Mouse (Mus musculus) gastrocnemius, postnatal 36 days (tissue): ENCODE measurements at regions not wholly inside any gene's neighbourhood (a gene's known extent, or its start where the extent isn't known, plus 50 kb on each side); places are given as distances from the start of the nearest gene placed in this dataset.

Experiments used
- DNase-seq, 2 experiments: peaks; one replicate each; pipeline ENCODE4 v3.0.0; 2022
- intact Hi-C: fragments of 180-260 bp; cut with DNase I; formaldehyde crosslinking; loops from one replicate; pipeline ENCODE4 v1.15.1; 2025

DNA sequence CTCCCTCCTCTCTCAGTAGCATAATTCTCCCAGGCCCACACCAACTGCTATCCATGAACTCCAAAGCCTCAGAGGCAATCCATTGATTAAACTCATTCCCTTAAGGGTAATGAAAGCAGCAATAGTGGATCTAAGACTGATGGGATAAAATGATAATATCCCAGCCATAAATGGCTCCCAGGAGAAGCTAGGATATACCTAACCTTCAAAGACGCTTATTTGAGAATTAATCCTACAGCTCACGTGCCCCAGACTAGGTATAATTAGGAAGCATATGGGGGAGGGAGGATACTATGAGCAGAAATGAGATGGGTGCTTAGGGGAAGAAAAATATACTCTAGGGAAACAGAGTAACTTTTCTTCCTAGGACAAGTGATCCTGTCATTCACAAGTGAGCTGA lies 52.8 kb upstream of the Rnf32 start:
- intact Hi-C loops, result no loop called here
- DNase-seq, result no peak

DNA sequence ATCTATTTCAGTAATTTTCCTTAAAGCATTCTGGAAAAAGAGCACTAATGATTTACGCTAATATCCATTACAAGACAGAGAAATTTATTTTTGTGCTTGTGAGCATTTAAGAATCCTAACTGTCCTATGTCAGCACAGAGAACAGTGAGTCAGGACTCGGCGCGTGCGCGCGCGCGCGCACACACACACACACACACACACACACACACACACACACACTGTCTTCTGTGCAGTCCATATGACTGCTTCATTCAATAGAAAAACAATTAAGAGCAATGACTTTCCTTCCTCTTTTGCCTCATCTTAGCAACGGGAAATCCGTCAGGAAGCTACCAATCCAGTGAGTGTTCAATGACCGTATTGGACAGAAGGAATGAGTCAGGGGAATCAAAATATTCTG lies 53.3 kb upstream of the Rnf32 start:
- no peak for DNase-seq
- intact Hi-C loops, result no loop called here

DNA sequence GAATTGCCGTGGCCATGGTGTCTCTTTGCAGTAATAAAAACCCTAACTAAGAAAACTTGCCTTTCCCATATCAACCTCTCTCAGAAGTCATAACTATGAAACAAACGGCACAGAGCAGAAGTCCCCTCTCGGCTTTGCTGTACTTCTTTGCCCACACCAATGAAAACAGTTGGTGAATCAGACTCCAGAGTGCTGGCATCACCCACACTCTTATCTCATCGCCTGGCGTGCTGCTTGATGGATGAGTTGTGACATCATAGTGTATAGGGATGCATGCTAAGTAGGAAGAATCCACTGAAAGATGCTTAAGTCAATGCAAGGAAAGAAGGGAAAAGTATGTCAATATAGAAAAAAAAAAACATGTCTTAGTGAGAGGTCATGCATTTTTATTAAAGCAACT lies 58.3 kb upstream of the Rnf32 start:
- DNase-seq, result no peak
- intact Hi-C loops, result no loop called here

DNA sequence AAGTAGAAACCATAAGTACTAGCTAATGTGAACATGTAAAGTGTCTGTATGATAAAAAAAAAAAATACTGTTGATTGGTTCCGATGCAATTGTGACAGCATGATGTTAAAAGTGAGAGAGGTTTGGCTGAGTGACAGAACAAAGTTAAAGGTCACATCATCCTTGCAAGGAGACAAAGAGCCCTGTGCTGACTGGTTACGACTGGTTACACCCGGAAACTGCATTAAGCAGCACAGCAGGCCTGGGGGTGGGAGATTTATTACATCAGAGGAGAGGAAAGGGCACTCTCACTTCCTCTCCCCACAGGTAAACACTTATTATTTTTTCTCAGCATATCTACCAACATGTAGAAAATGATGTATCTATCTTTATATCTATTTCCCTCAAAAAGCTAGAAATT lies 63.5 kb upstream of the Rnf32 start:
- DNase-seq, result no peak
- intact Hi-C loops, result no loop called here

DNA sequence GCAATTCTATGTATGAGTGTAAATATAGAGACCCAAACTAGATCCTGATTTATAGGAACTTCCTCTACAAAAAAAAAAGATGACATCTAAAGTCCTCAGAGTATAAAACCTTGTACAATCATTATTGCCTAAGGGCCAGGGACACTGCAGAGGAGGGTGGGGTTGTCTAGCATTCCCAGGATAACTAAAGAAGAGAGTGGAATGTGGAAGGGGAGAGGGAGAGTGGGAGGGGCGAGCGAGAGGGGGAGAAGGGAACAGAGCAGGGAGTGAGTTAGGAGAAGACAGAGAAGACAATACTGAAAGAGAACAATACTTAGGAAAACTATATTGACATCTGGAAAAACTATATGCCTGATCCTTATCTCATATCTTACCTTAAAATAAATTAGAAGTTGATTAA lies 64.0 kb upstream of the Rnf32 start:
- intact Hi-C loops, result no loop called here
- no peak for DNase-seq

DNA sequence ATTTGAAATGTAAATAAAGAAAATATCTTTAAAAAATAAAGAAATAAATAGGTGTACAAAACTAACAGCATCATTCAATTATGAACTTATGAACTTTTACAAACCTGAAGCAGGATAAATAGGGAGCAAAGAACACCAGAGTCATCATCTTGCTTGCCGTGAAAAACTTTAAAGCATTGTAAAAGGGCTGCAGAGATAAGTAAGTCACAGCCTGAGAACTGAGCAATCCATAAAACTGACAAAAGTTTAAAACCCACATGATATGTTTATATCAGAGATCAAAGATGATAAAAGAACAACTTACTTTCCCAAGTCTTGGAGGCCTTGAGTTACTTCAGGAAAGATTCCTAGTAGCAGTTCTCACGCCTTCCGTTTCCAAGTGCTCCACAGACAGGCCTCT lies 66.1 kb upstream of the Rnf32 start:
- intact Hi-C loops, result no loop called here
- DNase-seq, result no peak

DNA sequence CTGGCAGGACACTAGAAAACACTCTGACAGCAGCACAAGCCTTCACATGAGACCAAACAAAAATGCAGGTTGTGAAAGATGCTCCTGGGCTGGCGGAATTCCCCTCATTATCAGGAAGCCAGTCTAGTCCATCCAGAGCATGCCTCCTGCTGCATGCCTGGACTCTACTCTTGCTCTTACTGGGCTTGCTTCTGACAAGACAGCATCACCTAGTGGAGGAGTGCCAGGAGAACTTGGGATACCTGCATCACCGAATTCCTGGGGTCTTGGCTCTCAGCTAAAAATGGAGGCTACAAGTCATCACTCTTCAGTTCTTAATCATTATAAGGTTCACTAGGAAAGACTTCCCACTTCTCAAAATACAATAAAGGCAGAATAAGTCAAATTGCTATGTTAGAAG lies 78.8 kb upstream of the Rnf32 start:
- DNase-seq, result no peak

DNA sequence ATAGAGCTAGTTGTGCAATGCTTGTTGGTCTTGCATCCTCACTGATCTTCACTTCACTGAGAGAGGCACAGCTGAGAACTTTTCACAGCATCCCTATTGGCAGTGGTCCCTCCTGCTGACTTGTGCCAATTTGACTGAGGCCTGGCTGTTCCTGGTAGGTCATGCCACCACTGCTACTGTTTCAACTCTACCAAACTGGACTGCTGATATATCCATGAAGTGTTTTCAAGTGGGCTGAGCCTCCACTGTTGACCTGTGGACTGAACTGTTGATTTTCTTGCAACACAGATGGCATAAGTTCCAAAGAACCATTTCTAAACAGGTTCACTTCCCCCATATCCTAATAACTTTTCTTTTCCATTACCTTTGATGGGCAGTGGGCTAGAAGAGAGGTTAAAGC lies 83.3 kb upstream of the Rnf32 start:
- no peak for DNase-seq
- intact Hi-C loops, result no loop called here

More for the DNA sequence above, 78.8 kb upstream of the Rnf32 start:
- intact Hi-C loops, result no loop called here

DNA sequence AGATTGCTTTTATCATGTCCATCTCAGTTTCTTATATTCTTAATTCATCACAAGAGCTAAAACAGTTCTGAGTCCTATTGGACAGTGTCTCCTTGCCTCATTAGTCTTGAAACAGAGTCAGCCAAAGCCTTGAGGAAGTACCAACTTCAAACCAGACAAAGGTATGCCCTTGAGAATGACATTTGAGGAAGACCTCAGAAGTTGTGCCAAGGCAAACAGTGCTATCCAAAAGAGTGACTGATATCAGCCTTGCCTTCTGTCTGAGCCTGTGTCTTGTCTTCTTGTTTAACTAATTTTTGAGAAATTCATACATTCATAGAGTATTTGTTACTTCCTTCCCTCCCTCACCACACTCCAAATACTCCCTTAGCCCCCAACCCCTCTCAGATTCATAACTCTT lies 88.5 kb upstream of the Rnf32 start:
- DNase-seq, result no peak
- intact Hi-C loops, result no loop called here

DNA sequence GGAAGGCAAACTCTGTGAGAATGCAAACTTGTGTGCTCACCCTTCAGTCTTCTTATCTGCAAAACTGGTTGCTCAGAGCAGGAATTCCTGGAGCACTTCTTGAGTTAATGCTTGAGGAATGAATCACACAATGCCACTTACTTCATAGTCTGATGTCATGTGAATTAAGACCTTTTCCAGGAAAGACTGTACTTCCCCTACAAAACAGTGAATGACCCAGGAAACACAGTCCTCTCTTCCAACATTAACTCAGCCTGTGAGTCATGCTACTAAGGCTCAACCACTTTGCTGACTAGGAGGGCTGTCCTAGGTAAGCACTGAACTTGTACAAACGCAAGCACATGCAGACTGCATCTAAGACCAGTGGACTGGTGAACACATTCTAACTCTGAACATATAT lies 112.5 kb upstream of the Rnf32 start:
- no peak for DNase-seq
- intact Hi-C loops, result no loop called here

DNA sequence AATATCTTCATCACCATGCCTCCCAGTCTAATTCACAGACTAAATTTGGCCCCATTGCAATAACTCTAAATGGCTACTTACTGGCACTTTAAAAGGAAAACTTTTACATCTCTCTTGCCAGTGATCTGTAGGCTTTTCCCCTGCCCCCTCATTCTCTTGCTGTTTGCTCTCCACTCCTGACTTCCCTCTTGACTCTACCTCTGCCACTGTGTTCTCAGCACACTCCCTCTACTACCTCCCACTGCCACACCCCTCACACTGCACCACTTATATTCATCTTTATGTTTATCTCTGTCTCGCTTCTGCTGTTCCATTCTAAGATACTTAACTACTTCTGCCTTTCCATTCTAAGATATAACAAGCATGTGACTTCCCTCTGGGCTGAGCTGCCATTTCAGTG lies 141.4 kb upstream of the Rnf32 start:
- intact Hi-C loops, result no loop called here
- DNase-seq, result no peak

DNA sequence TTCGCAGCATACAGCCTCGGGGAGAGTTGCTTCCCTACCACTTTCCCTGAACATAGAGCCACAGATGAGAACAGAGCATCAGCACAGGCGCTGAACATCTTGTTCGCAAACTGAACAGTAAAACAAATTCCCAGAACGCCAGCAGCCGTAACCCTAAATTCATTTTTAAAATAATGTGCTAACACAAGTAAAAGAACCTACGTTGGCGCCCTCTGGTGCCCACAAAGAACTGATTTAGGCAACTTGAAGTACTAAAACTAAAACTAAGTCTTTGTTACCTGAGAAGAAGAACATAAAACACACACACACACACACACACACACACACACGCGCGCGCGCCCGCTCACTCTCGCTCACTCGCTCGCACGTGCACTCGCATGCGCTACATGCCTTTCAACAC lies 159.2 kb upstream of the Rnf32 start:
- intact Hi-C loops, result loop anchor here (10.0 kb wide), 1 partner anchor 582 kb away; no protein-coding TSS in a partner anchor
- DNase-seq, result no peak

DNA sequence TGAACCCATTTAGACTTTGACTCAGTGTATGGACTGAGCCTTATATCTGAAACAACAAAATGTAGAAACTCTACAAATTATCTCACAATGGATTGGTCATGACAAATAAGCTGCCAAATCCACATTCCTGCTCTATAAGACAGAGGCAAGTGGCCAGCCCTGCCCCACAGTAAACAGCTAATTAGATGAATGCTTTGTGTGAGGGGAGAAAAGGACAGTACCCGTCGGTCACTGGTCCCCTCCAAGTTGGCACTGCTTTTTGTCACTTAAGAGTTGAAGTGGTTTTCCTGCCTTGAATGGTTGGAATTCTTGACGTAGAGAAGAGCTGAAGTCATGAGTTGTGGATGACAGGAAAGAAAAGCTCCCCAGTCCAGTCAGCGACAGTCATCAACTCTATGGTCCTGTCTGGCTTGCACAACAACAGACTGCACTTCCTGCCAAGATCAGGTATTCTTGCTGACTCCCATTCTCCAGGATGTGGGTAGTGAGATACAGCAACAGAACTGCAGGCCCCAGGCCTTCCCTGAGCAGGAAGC lies 162.3 kb upstream of the Rnf32 start:
- intact Hi-C loops, result loop anchor here (10.0 kb wide), 1 partner anchor 579 kb away; no protein-coding TSS in a partner anchor
- DNase-seq, result no peak

DNA sequence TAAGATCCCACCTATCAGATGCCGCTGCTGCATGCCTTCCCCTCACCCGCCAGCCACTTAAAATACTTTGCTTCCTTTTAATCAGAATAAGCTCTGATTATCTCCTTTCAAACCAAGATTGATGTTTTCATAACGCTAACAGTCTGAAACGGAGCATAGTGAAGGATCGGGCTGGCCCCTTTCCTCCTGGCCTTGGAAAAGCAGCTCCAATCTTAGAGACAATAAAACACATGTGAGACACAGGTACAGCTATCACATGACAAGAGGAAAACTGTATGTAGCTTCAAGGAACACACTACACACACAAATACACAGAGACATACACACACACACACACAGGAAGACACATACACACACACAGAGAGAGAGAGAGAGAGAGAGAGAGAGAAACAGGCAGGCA lies 165.3 kb upstream of the Rnf32 start:
- intact Hi-C loops, result loop anchor here (10.0 kb wide), 1 partner anchor 576 kb away; no protein-coding TSS in a partner anchor
- no peak for DNase-seq

DNA sequence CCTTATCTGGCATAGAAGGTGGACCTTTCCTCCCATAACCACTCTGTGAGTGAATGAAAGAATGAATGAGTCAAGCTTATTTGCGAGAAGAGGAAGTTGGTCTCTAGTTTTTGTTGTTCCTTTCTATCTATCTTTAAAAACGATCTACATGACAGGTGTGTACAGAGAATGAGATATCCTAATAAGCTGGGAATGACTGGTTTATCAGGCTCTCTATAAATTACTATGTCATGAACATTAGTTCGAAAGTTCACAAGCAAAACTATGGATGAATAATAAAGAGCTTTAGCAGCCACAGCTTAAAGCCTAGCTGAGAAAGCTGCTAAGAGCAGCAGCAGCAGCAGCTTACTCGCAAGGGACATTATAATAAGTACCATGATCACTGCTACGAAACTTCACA lies 165.8 kb upstream of the Rnf32 start:
- intact Hi-C loops, result loop anchor here (10.0 kb wide), 1 partner anchor 575 kb away; no protein-coding TSS in a partner anchor
- DNase-seq, result no peak

DNA sequence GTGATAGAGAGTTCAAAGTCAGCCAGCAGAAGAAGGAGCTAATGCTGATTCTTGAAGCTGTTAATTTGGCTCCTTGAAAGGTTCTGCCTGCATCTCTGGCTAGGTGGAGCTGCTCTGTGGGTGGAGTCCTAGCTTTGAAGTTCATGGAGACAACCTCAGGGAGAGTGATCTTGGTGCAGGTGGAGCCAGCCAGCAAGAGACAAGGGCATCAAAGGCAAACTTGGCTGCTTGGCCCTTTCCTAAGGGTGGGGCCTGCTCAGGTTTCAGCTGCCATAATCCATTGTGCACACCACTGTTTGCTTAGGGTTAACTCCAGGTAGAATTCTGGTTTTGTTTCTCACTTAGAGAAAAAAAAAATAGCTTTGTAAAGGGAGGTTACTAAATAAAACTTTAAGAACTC lies 170.7 kb upstream of the Rnf32 start:
- DNase-seq, result no peak
- intact Hi-C loops, result no loop called here

DNA sequence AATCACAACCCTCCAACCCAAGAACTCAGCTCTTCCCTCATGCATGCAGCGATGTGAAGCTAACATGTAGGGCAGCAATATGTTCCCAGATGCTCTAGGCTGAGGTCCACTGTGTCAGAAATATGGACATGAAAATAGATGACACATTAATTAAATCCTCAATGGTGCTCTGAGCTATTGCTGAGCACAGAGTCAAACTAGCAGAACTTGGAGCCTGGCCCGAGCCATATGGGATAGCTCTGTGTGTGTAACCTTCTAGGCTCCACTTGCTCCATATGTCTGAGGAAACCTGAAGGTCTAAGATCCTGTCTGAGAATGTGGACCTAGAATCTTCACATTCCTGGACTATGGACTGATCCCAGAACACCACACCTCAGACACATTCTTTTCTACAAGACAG lies 203.0 kb upstream of the Rnf32 start:
- intact Hi-C loops, result no loop called here
- DNase-seq, result no peak

DNA sequence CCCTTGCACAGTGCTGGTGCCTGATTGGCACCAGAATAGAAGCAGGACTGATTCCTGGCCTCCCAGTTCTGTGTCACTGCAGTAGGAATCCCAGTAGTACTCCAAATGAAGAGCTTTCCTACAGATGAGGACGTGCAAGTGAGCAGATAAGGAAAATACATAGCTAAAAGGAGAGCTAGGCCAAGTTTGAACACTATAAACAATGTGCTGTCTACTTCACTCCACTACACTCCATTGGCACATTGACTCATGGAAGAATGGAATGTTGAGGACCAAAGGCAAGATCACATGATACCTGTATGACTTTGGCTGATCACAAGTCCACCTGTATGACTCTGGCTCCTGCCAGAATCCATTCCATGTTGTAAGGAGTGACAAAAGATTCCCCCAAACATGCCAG lies 215.9 kb upstream of the Rnf32 start:
- intact Hi-C loops, result no loop called here
- no peak for DNase-seq

DNA sequence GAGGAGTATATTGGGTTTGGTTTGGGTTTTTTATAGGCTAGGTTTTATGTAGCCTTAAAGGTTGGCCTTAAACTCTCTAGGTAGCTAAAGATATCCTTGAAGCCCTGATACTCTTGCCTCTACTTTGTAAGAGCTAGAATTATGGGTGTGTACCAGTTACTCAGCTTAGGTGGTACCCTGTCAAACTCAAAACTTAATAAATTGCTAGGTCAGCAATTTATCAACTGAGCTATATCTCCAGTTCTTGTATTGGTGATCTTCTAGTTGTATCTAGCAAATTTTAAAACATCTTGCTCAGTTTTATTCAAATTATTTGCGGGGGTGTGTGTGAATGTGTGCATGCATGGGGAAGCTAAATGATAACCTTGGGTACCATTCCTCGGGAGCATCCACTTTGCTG lies 225.4 kb upstream of the Rnf32 start:
- DNase-seq, result no peak
- intact Hi-C loops, result no loop called here

DNA sequence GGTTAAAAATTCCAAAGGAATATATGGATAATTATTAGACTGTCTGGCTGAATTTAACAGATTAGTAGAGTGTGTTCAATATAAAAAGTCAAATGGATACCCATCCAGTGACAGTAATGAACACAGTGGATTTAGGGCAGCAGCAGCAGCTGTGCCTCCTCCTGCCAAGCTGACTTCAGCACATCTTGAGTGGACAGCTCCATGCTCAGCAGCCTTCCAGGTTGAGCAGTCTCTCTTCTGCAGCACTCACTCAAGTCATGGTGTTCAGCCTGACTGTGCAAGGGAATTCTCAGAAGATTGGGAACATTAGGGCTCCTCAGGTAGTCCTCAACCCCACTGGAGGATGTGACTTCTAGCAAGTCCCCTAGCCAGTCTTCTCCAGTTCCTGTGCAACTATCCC lies 240.8 kb upstream of the Rnf32 start:
- intact Hi-C loops, result no loop called here
- no peak for DNase-seq

DNA sequence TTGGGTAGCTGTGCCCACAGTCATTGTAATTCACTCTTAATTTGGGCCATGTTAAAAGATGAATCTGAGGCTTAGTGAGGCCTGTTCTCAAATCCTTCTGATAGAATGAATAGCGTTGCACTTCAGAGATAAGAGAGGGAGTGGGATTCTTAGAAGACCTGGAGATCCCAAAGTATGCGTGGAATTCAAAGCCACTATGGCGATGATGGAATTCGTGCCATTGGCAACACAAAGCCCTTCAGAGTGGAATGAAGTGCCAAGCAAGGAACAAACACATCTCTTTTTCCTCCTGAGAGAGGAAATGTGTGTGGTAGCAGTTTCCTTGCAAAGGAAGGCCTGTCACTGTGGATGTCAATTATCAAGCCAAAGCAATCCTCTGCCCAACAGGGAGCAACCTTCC lies 248.3 kb upstream of the Rnf32 start:
- intact Hi-C loops, result no loop called here

DNA sequence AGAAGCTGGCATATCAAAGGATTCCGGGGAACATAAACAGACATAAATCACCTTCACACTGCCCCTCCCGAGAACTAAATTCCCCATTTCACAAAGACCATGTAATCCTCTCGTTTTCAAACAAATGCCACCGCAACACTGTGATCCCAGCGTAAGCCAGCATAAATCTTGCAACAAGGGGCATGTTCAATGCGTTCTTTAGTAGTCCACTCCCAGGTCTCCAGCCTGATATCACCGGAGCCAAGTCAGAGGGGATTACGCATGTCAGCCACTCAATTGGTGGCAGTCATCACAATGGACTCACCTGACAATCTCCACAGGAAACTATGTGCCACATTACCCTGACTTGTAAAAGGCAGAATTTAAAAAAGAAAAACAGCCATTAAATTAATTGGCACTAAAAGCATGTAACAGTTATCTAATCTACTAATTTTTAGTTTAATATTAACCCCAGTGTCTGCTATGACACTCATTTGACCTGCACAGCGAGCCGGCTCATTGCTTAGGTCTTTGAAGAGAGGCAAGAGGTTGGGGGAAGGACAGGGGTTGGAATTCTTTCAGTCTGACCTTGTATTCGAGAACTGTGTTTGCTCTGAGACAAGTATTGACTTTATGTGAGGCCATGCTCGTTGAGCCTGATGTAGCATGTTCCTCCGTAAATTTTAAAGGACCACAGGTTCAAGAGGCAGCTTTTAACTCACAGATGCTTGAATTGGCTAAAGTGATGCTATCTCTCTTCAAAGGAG lies 252.0 kb upstream of the Rnf32 start:
- DNase-seq, result no peak
- intact Hi-C loops, result no loop called here

More for the DNA sequence above, 248.3 kb upstream of the Rnf32 start:
- no peak for DNase-seq

DNA sequence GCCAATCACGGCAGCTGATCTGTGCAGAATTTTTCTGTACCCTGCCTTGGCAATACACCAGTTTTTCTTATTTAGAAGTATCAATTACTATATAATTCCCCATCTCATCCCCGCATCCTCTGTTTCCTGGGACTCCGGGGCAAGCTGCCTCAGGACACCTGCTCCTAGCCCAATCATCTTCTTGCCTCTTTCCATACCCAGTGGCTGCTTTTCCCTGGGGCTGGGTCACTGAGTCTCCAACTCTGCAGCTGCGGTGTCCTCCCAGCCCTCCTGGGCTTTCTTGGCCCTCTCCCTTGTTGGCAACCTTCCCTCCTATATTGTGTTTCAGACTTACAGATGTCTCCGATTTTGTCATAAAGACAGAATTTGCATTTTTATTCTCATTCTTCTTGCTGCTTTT lies 254.8 kb upstream of the Rnf32 start:
- intact Hi-C loops, result no loop called here
- no peak for DNase-seq
